Mouse (Mus musculus): ENCODE results near the gene Comt. TPM values are rescaled to one million over a fixed set of nuclear protein-coding genes. Genes with fewer than 3 reads are reported as not detected.
A peak's percentile ranks its signal among the peaks of the same experiment; 100 is the strongest.

Comt gene
- polyA plus RNA-seq (2012; rRNA removed) (73.8 and 84.7 TPM in 2 replicates), polyA plus RNA-seq (2014; fragmentation: Nextera tagmentation; extraction: Ambion mirVana) (69.8 and 80.4 TPM in 2 replicates)

DNA sequence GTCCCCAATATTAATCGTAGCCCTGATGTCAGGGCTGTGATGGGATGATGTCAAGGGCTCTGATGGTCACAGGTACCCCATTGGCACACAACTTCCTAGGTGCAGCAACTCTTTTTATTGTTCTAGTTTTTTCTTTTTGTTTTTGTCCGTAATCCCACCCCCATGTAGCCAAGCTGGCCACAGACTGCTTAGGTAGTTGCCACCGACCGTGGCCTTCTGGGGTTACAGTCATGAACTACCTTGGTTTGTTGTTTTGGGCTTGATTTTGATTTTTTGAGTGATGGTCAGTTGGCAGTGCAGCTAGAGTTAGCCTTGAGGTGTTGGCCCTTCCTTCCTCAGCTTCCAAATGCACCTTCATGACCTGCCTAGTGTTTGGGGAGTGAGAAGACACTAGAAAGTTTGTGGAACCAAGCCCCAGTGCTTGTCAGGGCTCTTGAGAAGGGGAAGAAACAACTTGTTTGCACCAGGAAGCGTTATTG, at the start of gene Comt:
Comt (minus strand) TSS at position 51 of the 479 bp plus-strand sequence.
- TF ChIP-seq EP300 (IDR thresholded peaks at IDR 0.05; ENCODE audit: low read depth) (no peak), CTCF (IDR thresholded peaks at IDR 0.05; ENCODE audit: low read depth) (no peak)
- WGBS (ENCODE audit: insufficient replicate concordance): 29% methylated on average over 5 of the region's 5 CpGs
- peak within 1 kb of the TSS; percentile 96 for H3K4me2 ChIP-seq (ENCODE audit: low read depth)
- peaks cover 34 to 40% of the 10 kb centered on the region in 2 experiments for H3K4me1 ChIP-seq (replicated peaks; ENCODE audit: control insufficient read depth in 2 of 2, insufficient read depth in 2 of 2, low read length in 1 of 2)
- DNase-seq (ENCODE audit: low read depth in 3 of 3, low spot score in 3 of 3): no peak
- no peaks in the 10 kb centered on the region for H3K9me3 ChIP-seq (ENCODE audit: control insufficient read depth, low read length)
- ATAC-seq (ENCODE audit: insufficient read depth): no peak
- H3K27ac ChIP-seq: peak within 1 kb of the TSS; percentile 98
- H3K4me3 ChIP-seq (ENCODE audit: insufficient read depth in 1 of 2, low read depth in 2 of 2, low read length in 2 of 2): peak within 1 kb of the TSS; percentile 82 to 96
- H3K9ac ChIP-seq (replicated peaks): peak within 1 kb of the TSS; percentile 91
- H3K36me3 ChIP-seq (replicated peaks; ENCODE audit: control insufficient read depth, insufficient read depth, low read depth): peaks cover 28% of the 10 kb centered on the region
- H3K27me3 ChIP-seq (ENCODE audit: control insufficient read depth, insufficient read depth, low read length): no peaks in the 10 kb centered on the region

DNA sequence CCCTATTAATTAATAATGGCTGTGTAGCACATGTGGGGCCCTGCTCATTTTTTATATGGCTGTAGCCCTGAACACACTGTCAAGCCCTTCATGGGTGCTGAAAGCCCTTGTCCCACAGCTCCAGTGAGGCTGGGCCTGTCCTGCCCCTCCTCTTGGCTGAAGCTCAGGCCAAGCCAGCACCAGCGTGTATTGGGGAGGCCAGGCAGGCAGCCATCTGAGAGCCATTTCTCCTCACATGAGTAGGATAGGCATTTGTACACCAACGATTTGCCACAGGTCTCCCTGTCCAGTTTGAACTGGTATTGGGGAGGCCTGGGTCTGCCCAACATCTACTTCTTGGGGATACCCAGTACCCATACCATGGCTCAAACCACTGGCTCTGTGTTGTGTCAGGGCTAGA, 47.4 kb upstream of the Comt start:
- H3K27me3 ChIP-seq (ENCODE audit: control insufficient read depth, insufficient read depth, low read length): no peaks in the 10 kb centered on the region
- H3K4me2 ChIP-seq (ENCODE audit: low read depth): no peak overlapping the region
- H3K4me1 ChIP-seq (replicated peaks; ENCODE audit: control insufficient read depth in 2 of 2, insufficient read depth in 2 of 2, low read length in 1 of 2): no peaks in the 10 kb centered on the region
- ATAC-seq (ENCODE audit: insufficient read depth) (no peak), DNase-seq (ENCODE audit: low read depth in 3 of 3, low spot score in 3 of 3) (no peak)
- H3K9ac ChIP-seq (replicated peaks): no peak overlapping the region
- 88% methylated on average over 2 of the region's 2 CpGs for WGBS (ENCODE audit: insufficient replicate concordance)
- H3K4me3 ChIP-seq (ENCODE audit: insufficient read depth in 1 of 2, low read depth in 2 of 2, low read length in 2 of 2): no peak overlapping the region
- no peaks in the 10 kb centered on the region for H3K9me3 ChIP-seq (ENCODE audit: control insufficient read depth, low read length)
- no peak overlapping the region for H3K27ac ChIP-seq
- peaks cover 96% of the 10 kb centered on the region for H3K36me3 ChIP-seq (replicated peaks; ENCODE audit: control insufficient read depth, insufficient read depth, low read depth)
- TF ChIP-seq EP300 (IDR thresholded peaks at IDR 0.05; ENCODE audit: low read depth) (no peak), CTCF (IDR thresholded peaks at IDR 0.05; ENCODE audit: low read depth) (no peak)

DNA sequence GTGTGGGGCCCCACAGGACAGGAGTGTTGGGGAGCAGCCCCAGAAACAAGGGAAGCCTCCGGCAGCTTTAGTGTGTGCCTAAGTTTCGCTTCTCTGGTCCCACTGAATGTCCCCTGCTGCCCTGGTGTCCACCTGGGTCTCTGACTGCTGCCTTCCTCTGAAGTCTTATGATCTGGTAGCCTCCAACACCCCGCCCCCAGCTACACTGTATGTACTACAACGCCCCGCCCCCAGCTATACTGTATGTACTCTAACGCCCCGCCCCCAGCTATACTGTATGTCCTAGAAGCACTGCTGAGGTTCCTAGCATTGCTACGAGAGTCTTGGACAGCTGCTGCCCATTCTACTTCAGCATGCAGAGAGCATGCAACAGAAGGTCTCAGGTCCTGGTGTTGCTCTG, 46.3 kb upstream of the Comt start:
- no peak overlapping the region for H3K4me2 ChIP-seq (ENCODE audit: low read depth)
- no peak overlapping the region for H3K4me3 ChIP-seq (ENCODE audit: insufficient read depth in 1 of 2, low read depth in 2 of 2, low read length in 2 of 2)
- peaks cover 96% of the 10 kb centered on the region for H3K36me3 ChIP-seq (replicated peaks; ENCODE audit: control insufficient read depth, insufficient read depth, low read depth)
- TF ChIP-seq EP300 (IDR thresholded peaks at IDR 0.05; ENCODE audit: low read depth) (no peak), CTCF (IDR thresholded peaks at IDR 0.05; ENCODE audit: low read depth) (no peak)
- H3K27ac ChIP-seq: no peak overlapping the region
- H3K9me3 ChIP-seq (ENCODE audit: control insufficient read depth, low read length): no peaks in the 10 kb centered on the region
- DNase-seq (ENCODE audit: low read depth in 3 of 3, low spot score in 3 of 3) (no peak), ATAC-seq (ENCODE audit: insufficient read depth) (peak; percentile 34; the same call in 1 of the 2 replicates)
- no peaks in the 10 kb centered on the region for H3K4me1 ChIP-seq (replicated peaks; ENCODE audit: control insufficient read depth in 2 of 2, insufficient read depth in 2 of 2, low read length in 1 of 2)
- WGBS (ENCODE audit: insufficient replicate concordance): 84% methylated on average over 8 of the region's 8 CpGs
- no peak overlapping the region for H3K9ac ChIP-seq (replicated peaks)
- H3K27me3 ChIP-seq (ENCODE audit: control insufficient read depth, insufficient read depth, low read length): no peaks in the 10 kb centered on the region

DNA sequence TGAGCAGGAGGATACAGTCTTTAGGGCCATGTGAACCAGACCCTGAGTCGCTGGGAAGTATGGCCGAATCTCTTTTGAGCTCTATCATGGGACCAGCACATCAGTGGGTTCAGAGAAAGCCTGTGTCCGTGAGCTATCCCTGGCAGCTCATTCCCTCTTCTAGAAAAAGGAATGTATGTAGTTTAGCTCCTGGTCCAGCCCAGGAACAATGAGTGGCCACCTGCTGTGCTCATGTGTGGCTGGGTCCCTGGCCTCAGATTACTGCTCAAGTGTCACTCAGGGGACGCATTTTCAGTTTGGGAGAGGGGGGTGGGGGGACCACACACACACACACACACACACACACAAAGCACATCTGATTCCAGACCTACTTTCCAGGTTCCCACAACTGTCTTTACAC, 45.8 kb upstream of the Comt start:
- DNase-seq (ENCODE audit: low read depth in 3 of 3, low spot score in 3 of 3) (no peak), ATAC-seq (ENCODE audit: insufficient read depth) (no peak)
- H3K4me3 ChIP-seq (ENCODE audit: insufficient read depth in 1 of 2, low read depth in 2 of 2, low read length in 2 of 2): no peak overlapping the region
- H3K9me3 ChIP-seq (ENCODE audit: control insufficient read depth, low read length): no peaks in the 10 kb centered on the region
- TF ChIP-seq EP300 (IDR thresholded peaks at IDR 0.05; ENCODE audit: low read depth): no peak
- no peak for TF ChIP-seq CTCF (IDR thresholded peaks at IDR 0.05; ENCODE audit: low read depth)
- H3K9ac ChIP-seq (replicated peaks): no peak overlapping the region
- H3K27ac ChIP-seq: no peak overlapping the region
- no peaks in the 10 kb centered on the region for H3K27me3 ChIP-seq (ENCODE audit: control insufficient read depth, insufficient read depth, low read length)
- peaks cover 95% of the 10 kb centered on the region for H3K36me3 ChIP-seq (replicated peaks; ENCODE audit: control insufficient read depth, insufficient read depth, low read depth)
- 90% methylated on average over 4 of the region's 4 CpGs for WGBS (ENCODE audit: insufficient replicate concordance)
- no peak overlapping the region for H3K4me2 ChIP-seq (ENCODE audit: low read depth)
- no peaks in the 10 kb centered on the region for H3K4me1 ChIP-seq (replicated peaks; ENCODE audit: control insufficient read depth in 2 of 2, insufficient read depth in 2 of 2, low read length in 1 of 2)

DNA sequence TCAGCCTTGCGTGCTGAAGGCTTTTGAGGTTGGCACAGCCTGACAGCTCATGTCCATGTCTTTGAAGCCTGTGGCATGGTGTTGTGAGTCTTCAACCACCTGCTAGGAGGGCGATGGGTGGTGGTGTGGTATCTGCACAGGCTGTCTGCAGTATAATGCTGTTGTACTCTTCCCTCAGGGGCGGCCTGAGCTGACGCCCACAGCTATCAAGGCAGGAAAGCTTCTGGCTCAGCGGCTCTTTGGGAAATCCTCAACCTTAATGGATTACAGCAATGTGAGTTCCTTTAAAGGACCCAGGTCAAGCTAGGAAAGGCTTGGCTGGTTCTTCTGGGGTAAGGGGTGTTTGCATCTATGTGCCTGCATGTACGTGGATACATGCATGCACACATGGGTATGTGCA, 45.3 kb upstream of the Comt start:
- Histone ChIP-seq H3K9me3 (ENCODE audit: control insufficient read depth, low read length) (no peaks in the 10 kb centered on the region), H3K36me3 (replicated peaks; ENCODE audit: control insufficient read depth, insufficient read depth, low read depth) (peaks cover 90% of the 10 kb centered on the region), H3K27me3 (ENCODE audit: control insufficient read depth, insufficient read depth, low read length) (no peaks in the 10 kb centered on the region), H3K4me1 (replicated peaks; ENCODE audit: control insufficient read depth in 2 of 2, insufficient read depth in 2 of 2, low read length in 1 of 2) (no peaks in the 10 kb centered on the region), H3K4me3 (ENCODE audit: insufficient read depth in 1 of 2, low read depth in 2 of 2, low read length in 2 of 2) (no peak overlapping the region), H3K4me2 (ENCODE audit: low read depth) (no peak overlapping the region), H3K9ac (replicated peaks) (no peak overlapping the region), H3K27ac (no peak overlapping the region)
- no peak for ATAC-seq (ENCODE audit: insufficient read depth)
- no peak for TF ChIP-seq CTCF (IDR thresholded peaks at IDR 0.05; ENCODE audit: low read depth)
- TF ChIP-seq EP300 (IDR thresholded peaks at IDR 0.05; ENCODE audit: low read depth): no peak
- 86% methylated on average over 6 of the region's 6 CpGs for WGBS (ENCODE audit: insufficient replicate concordance)
- no peak for DNase-seq (ENCODE audit: low read depth in 3 of 3, low spot score in 3 of 3)

Data from liver, embryonic 14.5 days (tissue).